Mouse (Mus musculus) kidney, adult 10 weeks (tissue): Measurements from ENCODE around the gene Lrig2. TPM values are rescaled to one million over a fixed set of nuclear protein-coding genes. Genes with fewer than 3 reads are reported as not detected.

ENCODE experiments used
- polyA plus RNA-seq: library from polyadenylated mRNA; stranded (reverse); fragments of 350-450 nt; fragmentation: Illumina TruSeq; extraction: RNeasy Lipid Tissue Mini Kit (QIAGEN cat#74804); gene quantifications from one replicate; pipeline ENCODE4 v1.2.3, GENCODE M21; 2014; ENCODE audit warnings: low read depth, low replicate concordance

Lrig2 gene
- 18.9 TPM for polyA plus RNA-seq

GRCm38 (mm10) chr3:104511538-104512423 lies at the start of gene Lrig2:
Gene Lrig2 (minus strand): TSS chr3:104511918.

Other genes with a start within 250 kb of the Lrig2 start
- gene Slc16a1, start 126.8 kb upstream of the Lrig2 start, polyA plus RNA-seq = 64.2 TPM